In genomic region chr14:24763275-24763812, GRCm38 (mm10) we compare ENCODE assay signal across 16 mouse cellular contexts.
DNase-seq lines count a peak whose midpoint lies in the region; ATAC-seq lines count a peak whose summit lies in the region.
"Had no signal": no experiment of that assay in that cellular context is flagged by ENCODE, and none has a peak within 500 bp of the region (broad histone marks: within the 10 kb centered on the region; RNA-seq: fewer than 3 reads in every experiment).

No protein-coding gene starts in this region.

- 50% methylated on average over 9 of the region's 9 CpGs for WGBS in neural tube, embryonic 11.5 days
- WGBS in forebrain, embryonic 16.5 days, result 41% methylated on average over 9 of the region's 9 CpGs
- WGBS in midbrain, embryonic 10.5 days, result 70% methylated on average over 9 of the region's 9 CpGs
- WGBS in neural tube, embryonic 14.5 days, result 29% methylated on average over 9 of the region's 9 CpGs
- 49% methylated on average over 9 of the region's 9 CpGs for WGBS in kidney, embryonic 15.5 days

- H3K9ac ChIP-seq in neural tube, embryonic 11.5 days (ENCODE audit: low read length), result no peak overlapping the region
- H3K9ac ChIP-seq in forebrain, embryonic 16.5 days (replicated peaks; ENCODE audit: low read depth, low read length), result peak overlapping the region; percentile 25; the same call in 1 of the 2 replicates
- H3K9ac ChIP-seq in neural tube, embryonic 14.5 days (replicated peaks; ENCODE audit: low read depth, low read length), result no peak overlapping the region
- no peak overlapping the region for H3K9ac ChIP-seq in kidney, embryonic 15.5 days
- H3K9ac ChIP-seq: limb, embryonic 12.5 days; liver, embryonic 15.5 days had no signal

- H3K4me1 ChIP-seq in neural tube, embryonic 11.5 days (ENCODE audit: control insufficient read depth, insufficient read depth, low read length), result peaks cover 17% of the 10 kb centered on the region
- H3K4me1 ChIP-seq in forebrain, embryonic 16.5 days (replicated peaks; ENCODE audit: control insufficient read depth, insufficient read depth, low read length), result peaks cover 49% of the 10 kb centered on the region
- peaks cover 87% of the 10 kb centered on the region for H3K4me1 ChIP-seq in midbrain, embryonic 10.5 days
- peaks cover 27% of the 10 kb centered on the region; the same call in 1 of the 2 replicates for H3K4me1 ChIP-seq in neural tube, embryonic 14.5 days (ENCODE audit: control insufficient read depth, insufficient read depth, low read length)
- peaks cover 13% of the 10 kb centered on the region for H3K4me1 ChIP-seq in kidney, embryonic 15.5 days
- H3K4me1 ChIP-seq: liver, embryonic 15.5 days had no signal

- peak; percentile 56 for ATAC-seq in neural tube, embryonic 11.5 days (ENCODE audit: insufficient read depth, low FRiP score, low TSS enrichment)
- peak; percentile 22 for ATAC-seq in forebrain, embryonic 16.5 days
- ATAC-seq in neural tube, embryonic 14.5 days (ENCODE audit: low read depth), result peak; percentile 38
- ATAC-seq in kidney, embryonic 15.5 days (replicated peaks; ENCODE audit: low FRiP score), result no peak

- no peak overlapping the region for H3K4me2 ChIP-seq in neural tube, embryonic 11.5 days (ENCODE audit: low read depth)
- H3K4me2 ChIP-seq in forebrain, embryonic 16.5 days (ENCODE audit: low read length), result no peak overlapping the region
- no peak overlapping the region for H3K4me2 ChIP-seq in neural tube, embryonic 14.5 days (ENCODE audit: low read depth, low read length)
- H3K4me2 ChIP-seq in kidney, embryonic 15.5 days, result no peak overlapping the region
- H3K4me2 ChIP-seq: heart, embryonic 11.5 days; limb, embryonic 12.5 days; liver, embryonic 15.5 days had no signal

- H3K27ac ChIP-seq in neural tube, embryonic 11.5 days (ENCODE audit: low read depth, low read length), result peak overlapping the region; percentile 63
- peak overlapping the region; percentile 67 for H3K27ac ChIP-seq in forebrain, embryonic 16.5 days (ENCODE audit: low read length)
- H3K27ac ChIP-seq in midbrain, embryonic 10.5 days (replicated peaks), result peak overlapping the region; percentile 85
- H3K27ac ChIP-seq in neural tube, embryonic 14.5 days (ENCODE audit: low read depth, low read length), result peak overlapping the region; percentile 58
- H3K27ac ChIP-seq in kidney, embryonic 15.5 days, result no peak overlapping the region
- H3K27ac ChIP-seq: gastrocnemius, adult 2 months; liver, embryonic 15.5 days had no signal

- no peaks in the 10 kb centered on the region for H3K9me3 ChIP-seq in neural tube, embryonic 11.5 days (ENCODE audit: control insufficient read depth, low read length)
- no peaks in the 10 kb centered on the region for H3K9me3 ChIP-seq in forebrain, embryonic 16.5 days (ENCODE audit: control insufficient read depth, low read length)
- no peaks in the 10 kb centered on the region for H3K9me3 ChIP-seq in midbrain, embryonic 10.5 days (replicated peaks)
- no peaks in the 10 kb centered on the region for H3K9me3 ChIP-seq in neural tube, embryonic 14.5 days (ENCODE audit: control insufficient read depth, low read length)
- H3K9me3 ChIP-seq in kidney, embryonic 15.5 days (replicated peaks), result no peaks in the 10 kb centered on the region
- H3K9me3 ChIP-seq: limb, embryonic 12.5 days; liver, embryonic 15.5 days had no signal

- no peak overlapping the region for H3K4me3 ChIP-seq in neural tube, embryonic 11.5 days (ENCODE audit: low read depth, low read length)
- H3K4me3 ChIP-seq in forebrain, embryonic 16.5 days (replicated peaks; ENCODE audit: low read length), result no peak overlapping the region
- no peak overlapping the region for H3K4me3 ChIP-seq in midbrain, embryonic 10.5 days
- H3K4me3 ChIP-seq in neural tube, embryonic 14.5 days (ENCODE audit: low read depth, low read length), result no peak overlapping the region
- no peak overlapping the region for H3K4me3 ChIP-seq in kidney, embryonic 15.5 days (replicated peaks)
- H3K4me3 ChIP-seq: gastrocnemius, adult 2 months; limb, embryonic 12.5 days; liver, embryonic 15.5 days had no signal

- H3K27me3 ChIP-seq in neural tube, embryonic 11.5 days (ENCODE audit: control insufficient read depth, insufficient read depth, low read length), result no peaks in the 10 kb centered on the region
- no peaks in the 10 kb centered on the region for H3K27me3 ChIP-seq in forebrain, embryonic 16.5 days (replicated peaks; ENCODE audit: control insufficient read depth, insufficient read depth, low read length)
- no peaks in the 10 kb centered on the region; the same call in 1 of the 2 replicates for H3K27me3 ChIP-seq in midbrain, embryonic 10.5 days (ENCODE audit: low read depth, poor library complexity, severe bottlenecking)
- no peaks in the 10 kb centered on the region for H3K27me3 ChIP-seq in neural tube, embryonic 14.5 days (ENCODE audit: control insufficient read depth, insufficient read depth, low read length)
- no peaks in the 10 kb centered on the region for H3K27me3 ChIP-seq in kidney, embryonic 15.5 days
- H3K27me3 ChIP-seq: liver, embryonic 15.5 days had no signal

- no peaks in the 10 kb centered on the region for H3K36me3 ChIP-seq in neural tube, embryonic 11.5 days (ENCODE audit: control insufficient read depth, insufficient read depth, low read length)
- H3K36me3 ChIP-seq in forebrain, embryonic 16.5 days (ENCODE audit: control insufficient read depth, insufficient read depth), result no peaks in the 10 kb centered on the region
- no peaks in the 10 kb centered on the region for H3K36me3 ChIP-seq in midbrain, embryonic 10.5 days
- H3K36me3 ChIP-seq in neural tube, embryonic 14.5 days (ENCODE audit: control insufficient read depth, insufficient read depth, low read length), result no peaks in the 10 kb centered on the region
- H3K36me3 ChIP-seq in kidney, embryonic 15.5 days, result no peaks in the 10 kb centered on the region
- H3K36me3 ChIP-seq: limb, embryonic 12.5 days; liver, embryonic 15.5 days had no signal

- DNase-seq in neural tube, embryonic 11.5 days (ENCODE audit: low spot score), result no peak
- no peak for DNase-seq in neural tube, embryonic 10.5 days (ENCODE audit: extremely low spot score, low spot score)
- no peak for DNase-seq in midbrain, embryonic 10.5 days (ENCODE audit: low spot score)
- no peak for DNase-seq in frontal cortex, postnatal 10 days (ENCODE audit: low spot score in 2 of 2)
- no peak for DNase-seq in right cerebral cortex, postnatal 14 days
- DNase-seq: gastrocnemius, adult 2 months; heart, postnatal 36 days; kidney, adult 2 months; right cerebral cortex, adult 18-20 months; thymus, postnatal 14 days had no signal
